Mouse (Mus musculus): ENCODE data around the gene Mocs2.

Mocs2 gene

GRCm38 (mm10) chr13:114854023-114854422 is 36.0 kb downstream of the Mocs2 start:
- no peak for DNase-seq (ENCODE audit: low spot score)

- no peak for DNase-seq (ENCODE audit: low spot score)
Measured at GRCm38 (mm10) chr13:114854428-114854827, 36.4 kb downstream of the Mocs2 start.

- peak; percentile 39 for DNase-seq (ENCODE audit: low spot score)
Measured at GRCm38 (mm10) chr13:114855573-114856268, 37.7 kb downstream of the Mocs2 start.

- DNase-seq (ENCODE audit: low spot score): no peak
Measured at GRCm38 (mm10) chr13:114856269-114856627, 38.2 kb downstream of the Mocs2 start.

- no peak for DNase-seq (ENCODE audit: low spot score)
Measured at GRCm38 (mm10) chr13:114857525-114857924, 39.5 kb downstream of the Mocs2 start.

GRCm38 (mm10) chr13:114874738-114875137 is 56.7 kb downstream of the Mocs2 start:
- no peak for DNase-seq (ENCODE audit: low spot score)

GRCm38 (mm10) chr13:114876005-114876520 is 58.0 kb downstream of the Mocs2 start:
- no peak for DNase-seq (ENCODE audit: low spot score)

GRCm38 (mm10) chr13:114878667-114879066 is 60.6 kb downstream of the Mocs2 start:
- no peak for DNase-seq (ENCODE audit: low spot score)

Measured in ovary, postnatal 36 days (tissue).